Mouse (Mus musculus) hindbrain, embryonic 16.5 days (tissue): Measurements from ENCODE around the gene Syk. TPM values are rescaled to one million over a fixed set of nuclear protein-coding genes. Genes with fewer than 3 reads are reported as not detected.
A peak's percentile ranks its signal among the peaks of the same experiment; 100 is the strongest.

Source experiments
- ATAC-seq: fragments of 200-750 bp; cut with Nextera tagmentation; 2 replicates; pipeline ENCODE4 v1.8.0; 2017; ENCODE audit warnings: moderate TSS enrichment, moderate library complexity
- H3K27ac ChIP-seq: fragments of 300-500 bp; sonication (generic); 2 replicates; pipeline ENCODE4 v1.5.1; 2014; ENCODE audit warnings: low read depth, mild to moderate bottlenecking, control low read depth, low read length, moderate library complexity
- H3K27me3 ChIP-seq: fragments of 300-500 bp; sonication (generic); replicated peaks from 2 replicates; pipeline ENCODE4 v1.6.1; 2014; ENCODE audit warnings: low read length; ENCODE audit not compliant: control insufficient read depth, insufficient read depth
- H3K36me3 ChIP-seq: fragments of 300-500 bp; sonication (generic); 2 replicates; pipeline ENCODE4 v1.6.1; 2014; ENCODE audit warnings: mild to moderate bottlenecking, low read length, moderate library complexity, mixed read lengths; ENCODE audit not compliant: control insufficient read depth, insufficient read depth
- H3K4me1 ChIP-seq: fragments of 300-500 bp; sonication (generic); 2 replicates; pipeline ENCODE4 v1.6.1; 2014; ENCODE audit warnings: low read depth, low read length; ENCODE audit not compliant: control insufficient read depth, insufficient read depth
- H3K4me2 ChIP-seq: fragments of 300-500 bp; sonication (generic); 2 replicates; pipeline ENCODE4 v1.6.1; 2014; ENCODE audit warnings: mild to moderate bottlenecking, low read length, control low read depth, moderate library complexity
- H3K4me3 ChIP-seq: fragments of 300-500 bp; sonication (generic); 2 replicates; pipeline ENCODE4 v1.5.1; 2014; ENCODE audit warnings: mild to moderate bottlenecking, low read length, control low read depth, moderate library complexity
- H3K9ac ChIP-seq: fragments of 300-500 bp; sonication (generic); 2 replicates; pipeline ENCODE4 v1.6.1; 2014; ENCODE audit warnings: low read depth, mild to moderate bottlenecking, control low read depth, low read length, moderate library complexity
- H3K9me3 ChIP-seq: fragments of 300-500 bp; sonication (generic); 2 replicates; pipeline ENCODE4 v1.6.1; 2014; ENCODE audit warnings: mild to moderate bottlenecking, low read length, moderate library complexity; ENCODE audit not compliant: control insufficient read depth
- WGBS: fragments of 180-500 bp; shearing (Covaris S2); extraction: QIAGEN DNeasy Blood & Tissue Kit; methylation state at CpG from one replicate; pipeline ENCODE4 v1.1.7; 2014; 5-methylcytosine and 5-hydroxymethylcytosine counted together
- polyA plus RNA-seq: library from polyadenylated mRNA; unstranded; fragments of >200 nt; fragmentation: Nextera tagmentation; extraction: Ambion mirVana; gene quantifications from 2 replicates; pipeline ENCODE4 v1.2.1, GENCODE M21; 2015

The Syk gene
- polyA plus RNA-seq, 1 experiment from 2014 or later: 1.1 TPM

- no peaks in the 10 kb centered on the region for H3K9me3 ChIP-seq
- no peaks in the 10 kb centered on the region for H3K27me3 ChIP-seq
- H3K4me1 ChIP-seq: peaks cover 14% of the 10 kb centered on the region
- no peak overlapping the region for H3K4me2 ChIP-seq
- no peak overlapping the region for H3K27ac ChIP-seq
- no peaks in the 10 kb centered on the region for H3K36me3 ChIP-seq
- peak; percentile 41 for ATAC-seq
- H3K9ac ChIP-seq: no peak overlapping the region
- no peak overlapping the region for H3K4me3 ChIP-seq
- WGBS: 65% methylated on average over 18 of the region's 18 CpGs
These were observed 17.8 kb upstream of the Syk start for GRCm38 (mm10) chr13:52565103-52565739.

GRCm38 (mm10) chr13:52566188-52566760 is 16.7 kb upstream of the Syk start:
- Histone ChIP-seq H3K27me3 (no peaks in the 10 kb centered on the region), H3K9ac (no peak overlapping the region), H3K4me2 (no peak overlapping the region), H3K36me3 (no peaks in the 10 kb centered on the region), H3K9me3 (no peaks in the 10 kb centered on the region), H3K4me3 (no peak overlapping the region), H3K27ac (no peak overlapping the region), H3K4me1 (peaks cover 14% of the 10 kb centered on the region)
- 91% methylated on average over 9 of the region's 9 CpGs for WGBS
- ATAC-seq: no peak

- H3K9me3 ChIP-seq: no peaks in the 10 kb centered on the region
- no peaks in the 10 kb centered on the region for H3K27me3 ChIP-seq
- H3K4me1 ChIP-seq: peaks cover 10% of the 10 kb centered on the region
- 77% methylated on average over 7 of the region's 7 CpGs for WGBS
- no peak overlapping the region for H3K9ac ChIP-seq
- H3K27ac ChIP-seq: no peak overlapping the region
- H3K36me3 ChIP-seq: no peaks in the 10 kb centered on the region
- no peak for ATAC-seq
- H3K4me3 ChIP-seq: no peak overlapping the region
- H3K4me2 ChIP-seq: no peak overlapping the region
These were observed 16.2 kb upstream of the Syk start for GRCm38 (mm10) chr13:52566777-52567176.

- Histone ChIP-seq H3K9me3 (no peaks in the 10 kb centered on the region), H3K9ac (no peak overlapping the region; the same call in 1 of the 2 replicates), H3K36me3 (no peaks in the 10 kb centered on the region), H3K4me3 (no peak overlapping the region), H3K4me2 (no peak overlapping the region), H3K27ac (no peak overlapping the region), H3K27me3 (no peaks in the 10 kb centered on the region), H3K4me1 (peaks cover 6% of the 10 kb centered on the region)
- no peak for ATAC-seq
- WGBS: 39% methylated on average over 8 of the region's 8 CpGs
These were observed 13.7 kb upstream of the Syk start for GRCm38 (mm10) chr13:52569194-52569769.

- WGBS: 91% methylated on average over 9 of the region's 9 CpGs
- Histone ChIP-seq H3K27me3 (no peaks in the 10 kb centered on the region), H3K4me1 (peaks cover 3% of the 10 kb centered on the region), H3K4me3 (no peak overlapping the region), H3K36me3 (no peaks in the 10 kb centered on the region), H3K27ac (no peak overlapping the region), H3K9me3 (no peaks in the 10 kb centered on the region), H3K9ac (no peak overlapping the region), H3K4me2 (no peak overlapping the region)
- no peak for ATAC-seq
These were observed 12.7 kb upstream of the Syk start for GRCm38 (mm10) chr13:52570276-52570675.

GRCm38 (mm10) chr13:52571591-52572384 is 11.2 kb upstream of the Syk start:
- Histone ChIP-seq H3K9ac (no peak overlapping the region), H3K4me3 (no peak overlapping the region), H3K9me3 (no peaks in the 10 kb centered on the region), H3K27me3 (no peaks in the 10 kb centered on the region), H3K36me3 (no peaks in the 10 kb centered on the region), H3K4me2 (no peak overlapping the region), H3K27ac (no peak overlapping the region), H3K4me1 (peaks cover 2% of the 10 kb centered on the region)
- WGBS: 69% methylated on average over 11 of the region's 11 CpGs
- no peak for ATAC-seq

GRCm38 (mm10) chr13:52572451-52573446 is 10.2 kb upstream of the Syk start:
- no peak for ATAC-seq
- H3K36me3 ChIP-seq: no peaks in the 10 kb centered on the region
- 81% methylated on average over 9 of the region's 9 CpGs for WGBS
- H3K27me3 ChIP-seq: no peaks in the 10 kb centered on the region
- no peak overlapping the region for H3K9ac ChIP-seq
- no peak overlapping the region for H3K27ac ChIP-seq
- no peaks in the 10 kb centered on the region for H3K9me3 ChIP-seq
- H3K4me1 ChIP-seq: peaks cover 2% of the 10 kb centered on the region
- no peak overlapping the region for H3K4me3 ChIP-seq
- H3K4me2 ChIP-seq: no peak overlapping the region

- no peaks in the 10 kb centered on the region for H3K9me3 ChIP-seq
- WGBS: 88% methylated on average over 2 of the region's 2 CpGs
- H3K4me1 ChIP-seq: peaks cover 2% of the 10 kb centered on the region
- H3K27me3 ChIP-seq: 0 out of 2 replicates have a peak, but pooled peaks cover 1% of the 10 kb centered on the region
- H3K27ac ChIP-seq: no peak overlapping the region
- H3K4me2 ChIP-seq: no peak overlapping the region
- H3K9ac ChIP-seq: no peak overlapping the region
- H3K36me3 ChIP-seq: no peaks in the 10 kb centered on the region
- no peak overlapping the region for H3K4me3 ChIP-seq
- ATAC-seq: no peak
These were observed 8.7 kb upstream of the Syk start for GRCm38 (mm10) chr13:52574311-52574710.
